Mouse (Mus musculus) effector memory CD4-positive, alpha-beta T cell, adult 5 months (primary cell): ENCODE measurements around the gene Mettl6. TPM values are rescaled to one million over a fixed set of nuclear protein-coding genes. Genes with fewer than 3 reads are reported as not detected.

Experiments
- polyA plus RNA-seq: library from polyadenylated mRNA; unstranded; fragments of 100-300 nt; shearing (Covaris generic); gene quantifications from one replicate; pipeline ENCODE4 v1.2.1, GENCODE M21; 2017

Mettl6 gene
- polyA plus RNA-seq = 26.0 TPM

GRCm38 (mm10) chr14:31494975-31495455 is at the start of gene Mettl6:
Gene Mettl6, minus strand, starts transcription at chr14:31495040.

GRCm38 (mm10) chr14:31494349-31494974 is 378 bp downstream of the Mettl6 start, which contains the start of gene Eaf1:
Gene Eaf1, plus strand, starts transcription at chr14:31494399.

GRCm38 (mm10) chr14:31435930-31436693 is 58.7 kb downstream of the Mettl6 start, which contains the start of gene Sh3bp5:
Gene Sh3bp5, minus strand, starts transcription at chr14:31436078.

Other genes starting within 250 kb of the Mettl6 start
- gene Phf7, start 243.7 kb downstream of the Mettl6 start, polyA plus RNA-seq = 6.8 TPM
- gene Bap1, start 243.6 kb downstream of the Mettl6 start, polyA plus RNA-seq = 78.6 TPM
- not detected for gene Dnah1, start 171.1 kb downstream of the Mettl6 start, polyA plus RNA-seq
- gene Capn7, start 158.4 kb downstream of the Mettl6 start, polyA plus RNA-seq = 47.1 TPM
- 38.5 TPM for gene Sh3bp5, start 59.0 kb downstream of the Mettl6 start, polyA plus RNA-seq
- 22.1 TPM for gene Eaf1, start 641 bp downstream of the Mettl6 start, polyA plus RNA-seq
- 0.65 TPM for gene Colq, start 96.3 kb upstream of the Mettl6 start, polyA plus RNA-seq
- not detected for gene Gm49387, start 145.8 kb upstream of the Mettl6 start, polyA plus RNA-seq
- gene Btd, start 146.0 kb upstream of the Mettl6 start, polyA plus RNA-seq = 16.8 TPM
- gene Hacl1, start 146.2 kb upstream of the Mettl6 start, polyA plus RNA-seq = 13.7 TPM